Mouse (Mus musculus): ENCODE results near the gene Haus6.
"Not testable (repeated sequence)": the region's sequence is repeated elsewhere in the genome, so short reads cannot be mapped to it uniquely, and the experiment has no call there.

The Haus6 gene

GRCm38 (mm10) chr4:86611524-86612288 is at the start of gene Haus6:
TSS of gene Haus6 (minus strand) at chr4:86612055.
- DNase-seq: peak; percentile 91 to 97

- no peak for DNase-seq
These were observed 45.3 kb upstream of the Haus6 start for GRCm38 (mm10) chr4:86657176-86657575.

- DNase-seq: not testable (repeated sequence)
These were observed 44.6 kb upstream of the Haus6 start for GRCm38 (mm10) chr4:86656410-86656809.

- peak in 1 of 2 experiments; percentile 13 for DNase-seq
These were observed 40.0 kb upstream of the Haus6 start for GRCm38 (mm10) chr4:86651686-86652384.

DNA sequence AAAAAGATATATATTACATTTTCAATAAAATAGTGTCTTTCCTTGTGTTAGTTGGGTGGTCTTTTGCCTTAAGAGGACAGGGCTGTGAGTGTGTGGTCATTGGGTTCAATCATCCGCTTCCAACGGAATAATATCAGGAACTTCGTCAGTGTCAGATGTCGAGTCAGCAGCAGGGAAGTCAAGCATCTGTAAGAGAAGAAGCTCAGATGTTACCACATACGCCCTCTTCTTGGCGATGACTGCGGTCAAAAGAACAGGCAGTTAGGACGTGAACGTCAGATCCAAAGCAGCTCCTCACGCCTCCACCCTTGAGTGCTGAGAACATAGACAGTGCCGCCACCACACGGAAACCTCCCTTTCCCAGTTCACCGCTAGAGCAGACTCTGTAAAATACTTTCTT is 36.5 kb upstream of the Haus6 start:
- DNase-seq: not testable (repeated sequence)

- DNase-seq: not testable (repeated sequence)
These were observed 25.7 kb upstream of the Haus6 start for GRCm38 (mm10) chr4:86637561-86637960.

- DNase-seq: not testable (repeated sequence)
These were observed 23.0 kb upstream of the Haus6 start for GRCm38 (mm10) chr4:86634873-86635272.

GRCm38 (mm10) chr4:86634312-86634711 is 22.5 kb upstream of the Haus6 start:
- DNase-seq: not testable (repeated sequence)

- DNase-seq: not testable (repeated sequence)
These were observed 20.7 kb upstream of the Haus6 start for GRCm38 (mm10) chr4:86632556-86632955.

DNA sequence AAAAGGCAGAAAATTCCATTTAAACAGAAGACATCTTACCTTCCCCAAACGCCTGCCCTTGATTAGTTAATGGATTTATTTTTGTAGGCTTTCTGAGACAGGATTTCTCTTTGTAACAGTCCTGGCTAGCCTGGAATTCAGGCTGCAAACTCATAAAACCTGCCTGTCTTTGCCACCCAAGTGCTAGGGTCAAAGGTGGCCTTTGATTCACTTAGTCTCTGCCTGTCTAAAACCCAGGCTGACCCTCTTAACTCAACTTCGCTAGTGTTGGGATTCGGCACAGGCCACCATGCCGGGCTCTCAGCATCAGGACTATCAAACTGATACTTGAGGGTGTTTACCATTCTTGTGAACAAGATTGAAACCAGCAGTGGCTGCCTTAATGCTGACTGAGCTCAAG is 20.0 kb upstream of the Haus6 start:
- no peak for DNase-seq

DNA sequence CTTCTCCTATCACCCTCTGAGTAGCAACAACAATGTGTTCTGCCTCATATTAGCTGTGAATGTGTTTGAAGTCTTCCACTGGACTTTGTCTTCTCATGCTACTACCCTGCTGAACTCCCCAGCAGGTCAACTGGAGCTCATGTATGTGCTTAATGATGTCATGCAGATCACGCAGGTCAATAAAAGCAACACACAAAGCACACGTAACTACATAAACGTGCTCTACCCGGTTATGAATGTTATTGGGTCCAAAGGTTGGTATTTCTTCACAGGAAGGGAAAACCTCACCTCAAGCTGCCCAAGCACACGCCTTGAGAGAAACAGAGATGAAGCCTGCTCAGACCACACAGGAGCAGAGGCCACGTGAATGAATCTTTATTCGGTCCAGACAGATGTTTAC is 14.6 kb upstream of the Haus6 start:
- DNase-seq: not testable (repeated sequence)

GRCm38 (mm10) chr4:86625463-86625862 is 13.6 kb upstream of the Haus6 start:
- no peak for DNase-seq

GRCm38 (mm10) chr4:86622532-86622931 is 10.7 kb upstream of the Haus6 start:
- DNase-seq: not testable (repeated sequence)

- no peak for DNase-seq
These were observed 10.3 kb upstream of the Haus6 start for GRCm38 (mm10) chr4:86622116-86622515.

- DNase-seq: no peak
These were observed 8.7 kb upstream of the Haus6 start for GRCm38 (mm10) chr4:86620506-86620905.

- no peak for DNase-seq
These were observed 400 bp upstream of the Haus6 start for GRCm38 (mm10) chr4:86612289-86612620.

DNA sequence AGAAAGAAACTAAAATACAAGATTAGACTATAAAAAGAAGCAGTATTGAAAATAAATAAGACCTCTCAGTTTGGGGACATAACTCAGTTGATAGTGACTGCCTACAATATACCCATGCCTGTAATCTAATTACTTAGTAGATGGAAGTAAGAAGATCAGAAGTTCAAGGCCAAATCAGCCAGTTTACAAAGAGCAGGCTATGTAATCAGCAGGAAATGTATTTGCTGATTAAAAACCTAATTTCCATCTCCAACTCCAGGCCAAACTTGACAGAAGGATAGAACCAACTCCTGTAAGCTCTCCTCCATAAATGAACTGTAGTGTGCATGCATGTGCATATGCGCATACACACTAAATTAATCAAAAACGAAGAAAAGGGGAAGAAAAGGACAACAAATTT is 20.6 kb downstream of the Haus6 start:
- DNase-seq: no peak

GRCm38 (mm10) chr4:86588236-86588635 is 23.6 kb downstream of the Haus6 start:
- DNase-seq: no peak

GRCm38 (mm10) chr4:86580591-86580990 is 31.3 kb downstream of the Haus6 start:
- DNase-seq: no peak

DNA sequence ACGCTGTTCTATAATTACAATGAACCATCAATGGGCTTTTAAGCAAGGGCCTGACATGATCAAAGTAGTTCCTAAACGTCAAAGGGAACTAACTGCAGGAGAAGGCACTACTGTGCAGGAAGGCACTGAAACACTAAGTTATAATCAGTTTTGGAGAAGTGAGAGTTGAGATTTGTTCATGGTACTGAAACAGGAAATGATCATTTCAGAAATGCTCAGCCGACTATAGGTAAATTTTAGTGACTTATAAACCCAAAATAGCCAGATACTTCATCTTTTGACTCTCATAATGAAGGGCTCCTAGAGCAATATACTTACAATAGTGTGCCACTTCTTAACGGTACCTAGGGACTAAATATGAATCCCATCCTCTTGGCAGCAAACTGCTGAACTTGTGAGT is 31.8 kb downstream of the Haus6 start:
- DNase-seq: no peak

- no peak for DNase-seq
These were observed 35.1 kb downstream of the Haus6 start for GRCm38 (mm10) chr4:86576630-86577225.

DNA sequence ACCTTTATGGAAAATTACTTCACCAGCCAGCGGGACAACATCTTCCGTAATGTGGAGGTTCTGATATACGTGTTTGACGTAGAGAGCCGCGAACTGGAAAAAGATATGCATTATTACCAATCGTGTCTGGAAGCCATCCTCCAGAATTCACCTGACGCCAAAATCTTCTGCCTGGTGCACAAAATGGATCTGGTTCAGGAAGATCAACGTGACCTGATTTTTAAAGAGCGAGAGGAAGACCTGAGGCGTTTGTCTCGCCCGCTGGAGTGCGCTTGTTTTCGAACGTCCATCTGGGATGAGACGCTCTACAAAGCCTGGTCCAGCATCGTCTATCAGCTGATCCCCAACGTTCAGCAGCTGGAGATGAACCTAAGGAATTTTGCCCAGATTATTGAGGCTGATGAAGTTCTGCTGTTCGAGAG is 35.7 kb downstream of the Haus6 start:
- peak in 1 of 2 experiments; percentile 7 for DNase-seq

GRCm38 (mm10) chr4:86575283-86575983 is 36.4 kb downstream of the Haus6 start, which contains the start of gene Rraga:
TSS of gene Rraga (plus strand) at chr4:86575668.
- peak; percentile 94 to 95 for DNase-seq

All from kidney, adult 8-10 months (tissue).